Mouse (Mus musculus) erythroblast, adult 5-6 weeks (primary cell): ENCODE data around the gene Olfr551. TPM values are rescaled to one million over a fixed set of nuclear protein-coding genes. Genes with fewer than 3 reads are reported as not detected.

Experiments used
- total RNA-seq, 2 experiments: library from RNA; stranded (forward) in 1 of 2; stranded (reverse) in 1 of 2; fragments of 150-400 nt in 1 of 2; fragments of 200-764, 138-1000 nt in 1 of 2; gene quantifications; 2 replicates each; pipeline versions ENCODE4 v1.2.3 to v1.2.4; 2015 to 2017; ENCODE audit warnings: low replicate concordance in 2 of 2

The Olfr551 gene
- total RNA-seq, 2 experiments from 2014 or later, result not detected

Other genes with a start within 250 kb of the Olfr551 start
- 85.7 and 133 TPM in 2 replicates for gene Rrm1, start 150.2 kb downstream of the Olfr551 start, total RNA-seq (2015; ENCODE audit: low replicate concordance)
- gene Rrm1, start 150.2 kb downstream of the Olfr551 start, total RNA-seq (2017; ENCODE audit: low replicate concordance), result 265 and 267 TPM in 2 replicates
- not detected in 2 replicates for gene Olfr543, start 110.2 kb downstream of the Olfr551 start, total RNA-seq (2015; ENCODE audit: low replicate concordance)
- gene Olfr543, start 110.2 kb downstream of the Olfr551 start, total RNA-seq (2017; ENCODE audit: low replicate concordance), result not detected in 2 replicates
- gene Olfr544, start 103.6 kb downstream of the Olfr551 start, total RNA-seq (2015; ENCODE audit: low replicate concordance), result not detected in 2 replicates
- not detected in 2 replicates for gene Olfr544, start 103.6 kb downstream of the Olfr551 start, total RNA-seq (2017; ENCODE audit: low replicate concordance)
- gene Olfr545, start 92.3 kb downstream of the Olfr551 start, total RNA-seq (2015; ENCODE audit: low replicate concordance), result not detected in 2 replicates
- not detected in 2 replicates for gene Olfr545, start 92.3 kb downstream of the Olfr551 start, total RNA-seq (2017; ENCODE audit: low replicate concordance)
- gene Olfr547, start 57.1 kb downstream of the Olfr551 start, total RNA-seq (2015; ENCODE audit: low replicate concordance), result not detected in 2 replicates
- not detected in 2 replicates for gene Olfr547, start 57.1 kb downstream of the Olfr551 start, total RNA-seq (2017; ENCODE audit: low replicate concordance)
- not detected in 2 replicates for gene Olfr548-ps1, start 51.0 kb downstream of the Olfr551 start, total RNA-seq (2015; ENCODE audit: low replicate concordance)
- not detected in 2 replicates for gene Olfr548-ps1, start 51.0 kb downstream of the Olfr551 start, total RNA-seq (2017; ENCODE audit: low replicate concordance)
- gene Olfr549, start 42.0 kb downstream of the Olfr551 start, total RNA-seq (2015; ENCODE audit: low replicate concordance), result not detected in 2 replicates
- gene Olfr549, start 42.0 kb downstream of the Olfr551 start, total RNA-seq (2017; ENCODE audit: low replicate concordance), result not detected in 2 replicates
- 6.9 and 25.9 TPM in 2 replicates for gene Trim21, start 26.4 kb downstream of the Olfr551 start, total RNA-seq (2015; ENCODE audit: low replicate concordance)
- gene Trim21, start 26.4 kb downstream of the Olfr551 start, total RNA-seq (2017; ENCODE audit: low replicate concordance), result 37.5 and 50.2 TPM in 2 replicates
- gene Olfr550, start 20.4 kb downstream of the Olfr551 start, total RNA-seq (2015; ENCODE audit: low replicate concordance), result not detected in 2 replicates
- gene Olfr550, start 20.4 kb downstream of the Olfr551 start, total RNA-seq (2017; ENCODE audit: low replicate concordance), result not detected in 2 replicates
- not detected in 2 replicates for gene Olfr552, start 5.9 kb upstream of the Olfr551 start, total RNA-seq (2015; ENCODE audit: low replicate concordance)
- not detected in 2 replicates for gene Olfr552, start 5.9 kb upstream of the Olfr551 start, total RNA-seq (2017; ENCODE audit: low replicate concordance)
- gene Olfr553, start 26.3 kb upstream of the Olfr551 start, total RNA-seq (2015; ENCODE audit: low replicate concordance), result not detected in 2 replicates
- not detected in 2 replicates for gene Olfr553, start 26.3 kb upstream of the Olfr551 start, total RNA-seq (2017; ENCODE audit: low replicate concordance)
- not detected in 2 replicates for gene Olfr554, start 46.5 kb upstream of the Olfr551 start, total RNA-seq (2015; ENCODE audit: low replicate concordance)
- gene Olfr554, start 46.5 kb upstream of the Olfr551 start, total RNA-seq (2017; ENCODE audit: low replicate concordance), result not detected in 2 replicates
- gene Olfr555, start 66.9 kb upstream of the Olfr551 start, total RNA-seq (2015; ENCODE audit: low replicate concordance), result not detected in 2 replicates
- gene Olfr555, start 66.9 kb upstream of the Olfr551 start, total RNA-seq (2017; ENCODE audit: low replicate concordance), result not detected in 2 replicates
- not detected in 2 replicates for gene Olfr556, start 73.0 kb upstream of the Olfr551 start, total RNA-seq (2015; ENCODE audit: low replicate concordance)
- not detected in 2 replicates for gene Olfr556, start 73.0 kb upstream of the Olfr551 start, total RNA-seq (2017; ENCODE audit: low replicate concordance)
- gene Trim68, start 95.4 kb upstream of the Olfr551 start, total RNA-seq (2015; ENCODE audit: low replicate concordance), result not detected in 2 replicates
- 0.51 TPM in 1 of 2 replicates, not detected in the other for gene Trim68, start 95.4 kb upstream of the Olfr551 start, total RNA-seq (2017; ENCODE audit: low replicate concordance)
- not detected in 2 replicates for gene Olfr557, start 104.0 kb upstream of the Olfr551 start, total RNA-seq (2015; ENCODE audit: low replicate concordance)
- gene Olfr557, start 104.0 kb upstream of the Olfr551 start, total RNA-seq (2017; ENCODE audit: low replicate concordance), result not detected in 2 replicates
- gene Olfr558, start 110.3 kb upstream of the Olfr551 start, total RNA-seq (2015; ENCODE audit: low replicate concordance), result not detected in 2 replicates
- not detected in 2 replicates for gene Olfr558, start 110.3 kb upstream of the Olfr551 start, total RNA-seq (2017; ENCODE audit: low replicate concordance)
- gene Olfr33, start 127.2 kb upstream of the Olfr551 start, total RNA-seq (2015; ENCODE audit: low replicate concordance), result not detected in 2 replicates
- gene Olfr33, start 127.2 kb upstream of the Olfr551 start, total RNA-seq (2017; ENCODE audit: low replicate concordance), result not detected in 2 replicates
- gene Olfr559, start 135.6 kb upstream of the Olfr551 start, total RNA-seq (2015; ENCODE audit: low replicate concordance), result not detected in 2 replicates
- gene Olfr559, start 135.6 kb upstream of the Olfr551 start, total RNA-seq (2017; ENCODE audit: low replicate concordance), result not detected in 2 replicates
- not detected in 2 replicates for gene Olfr560, start 167.5 kb upstream of the Olfr551 start, total RNA-seq (2015; ENCODE audit: low replicate concordance)
- not detected in 2 replicates for gene Olfr560, start 167.5 kb upstream of the Olfr551 start, total RNA-seq (2017; ENCODE audit: low replicate concordance)
- not detected in 2 replicates for gene Olfr78, start 167.6 kb upstream of the Olfr551 start, total RNA-seq (2015; ENCODE audit: low replicate concordance)
- gene Olfr78, start 167.6 kb upstream of the Olfr551 start, total RNA-seq (2017; ENCODE audit: low replicate concordance), result not detected in 2 replicates
- gene Olfr561, start 179.3 kb upstream of the Olfr551 start, total RNA-seq (2015; ENCODE audit: low replicate concordance), result not detected in 2 replicates
- not detected in 2 replicates for gene Olfr561, start 179.3 kb upstream of the Olfr551 start, total RNA-seq (2017; ENCODE audit: low replicate concordance)
- gene Olfr564, start 211.6 kb upstream of the Olfr551 start, total RNA-seq (2015; ENCODE audit: low replicate concordance), result not detected in 2 replicates
- gene Olfr564, start 211.6 kb upstream of the Olfr551 start, total RNA-seq (2017; ENCODE audit: low replicate concordance), result not detected in 2 replicates